Mouse (Mus musculus): ENCODE measurements around the gene Lst1.

Lst1 gene

GRCm38 (mm10) chr17:35178528-35178927 is 9.7 kb downstream of the Lst1 start:
- DNase-seq, result peak; percentile 84

- no peak for DNase-seq
Measured at GRCm38 (mm10) chr17:35175968-35176367, 12.3 kb downstream of the Lst1 start, which contains the start of gene Aif1. TSS of gene Aif1 (minus strand) at chr17:35176068.

GRCm38 (mm10) chr17:35175382-35175781 is 12.9 kb downstream of the Lst1 start:
- no peak for DNase-seq

- no peak for DNase-seq
Measured at GRCm38 (mm10) chr17:35174201-35174977, 13.8 kb downstream of the Lst1 start.

- no peak for DNase-seq
Measured at GRCm38 (mm10) chr17:35173329-35173728, 14.9 kb downstream of the Lst1 start.

- no peak for DNase-seq
Measured at GRCm38 (mm10) chr17:35172445-35173234, 15.6 kb downstream of the Lst1 start.

DNA sequence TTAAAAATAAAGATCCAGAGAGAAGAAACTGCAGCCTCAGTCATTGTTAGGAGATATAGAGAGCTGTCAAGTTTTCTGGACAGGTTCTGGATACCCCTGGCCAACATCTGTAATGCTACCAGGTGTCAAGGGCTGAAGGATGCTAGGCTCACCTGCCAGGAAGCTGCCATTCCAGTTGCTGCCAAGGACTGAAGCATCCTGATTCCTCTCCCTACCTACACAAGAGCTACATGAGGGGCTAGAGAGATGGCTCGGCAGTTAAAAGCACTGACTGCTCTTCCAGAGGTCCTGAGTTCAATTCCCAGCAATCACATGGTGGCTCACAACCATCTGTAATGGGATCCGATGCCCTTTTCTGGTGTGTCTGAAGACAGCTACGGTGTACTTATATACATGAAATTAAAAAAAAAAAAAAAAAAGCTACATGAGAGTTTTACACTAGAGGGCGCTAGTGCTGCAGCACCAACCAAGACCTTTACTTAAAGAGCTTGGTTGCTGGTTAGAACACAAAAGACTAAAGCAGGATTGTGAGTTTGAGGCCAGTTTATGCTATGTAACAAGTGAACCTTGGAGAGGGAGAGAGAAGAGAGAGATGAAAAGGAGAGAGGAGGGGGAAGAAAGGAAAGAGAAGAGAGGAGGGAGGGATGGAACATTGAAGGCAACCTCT is 19.6 kb downstream of the Lst1 start:
- DNase-seq, result peak; percentile 45

DNA sequence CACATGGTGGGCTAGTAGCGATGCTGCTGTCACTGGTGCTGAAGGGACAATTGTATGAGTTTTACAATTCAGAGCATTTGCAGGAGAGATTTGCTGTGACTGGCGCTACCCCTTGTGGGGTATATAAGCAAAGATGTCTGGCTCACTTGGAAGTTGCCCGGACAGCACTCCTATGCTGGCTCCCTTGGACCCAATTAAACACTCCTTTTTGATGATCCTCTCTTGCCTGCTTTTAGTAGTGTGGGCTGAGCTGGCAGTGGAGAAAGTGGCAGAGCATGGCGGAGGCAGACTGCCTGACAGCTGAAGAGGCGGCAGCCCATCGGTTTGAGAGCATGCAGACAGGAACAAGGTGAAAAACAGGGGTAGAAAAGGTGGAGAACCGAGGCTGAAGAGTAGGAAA is 20.4 kb downstream of the Lst1 start:
- DNase-seq, result no peak

DNA sequence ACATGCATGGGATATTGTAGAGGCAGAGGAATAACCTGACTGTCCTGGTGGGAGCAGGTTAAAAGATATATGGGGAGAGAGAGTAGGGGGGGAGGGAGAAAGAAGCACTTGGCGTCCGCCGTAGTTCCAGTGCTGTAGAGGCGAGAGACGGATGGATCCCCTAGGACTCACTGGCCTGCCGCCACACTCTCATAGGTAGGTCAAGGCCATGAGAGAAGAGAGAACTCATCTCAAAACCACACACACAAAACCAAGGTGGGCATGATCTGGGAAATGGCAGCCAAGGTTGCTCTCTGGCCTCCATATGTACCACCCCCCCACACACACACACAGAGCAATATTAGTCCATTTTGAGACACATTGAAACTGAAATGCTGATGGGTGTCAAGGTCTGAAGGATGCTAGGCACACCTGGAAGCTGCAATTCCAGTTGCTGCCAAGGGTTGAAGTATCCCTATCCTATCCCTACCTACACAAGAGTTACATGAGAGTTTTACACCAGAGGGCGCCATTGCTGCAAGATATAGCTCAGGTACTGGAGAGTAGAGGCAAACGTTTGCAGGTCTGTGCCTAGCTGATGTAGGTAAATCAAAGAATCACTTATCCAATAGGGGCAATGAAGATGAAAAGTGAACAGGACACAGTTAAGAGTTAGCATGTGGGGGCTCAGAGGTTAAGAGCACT is 21.7 kb downstream of the Lst1 start:
- peak; percentile 80 for DNase-seq

DNA sequence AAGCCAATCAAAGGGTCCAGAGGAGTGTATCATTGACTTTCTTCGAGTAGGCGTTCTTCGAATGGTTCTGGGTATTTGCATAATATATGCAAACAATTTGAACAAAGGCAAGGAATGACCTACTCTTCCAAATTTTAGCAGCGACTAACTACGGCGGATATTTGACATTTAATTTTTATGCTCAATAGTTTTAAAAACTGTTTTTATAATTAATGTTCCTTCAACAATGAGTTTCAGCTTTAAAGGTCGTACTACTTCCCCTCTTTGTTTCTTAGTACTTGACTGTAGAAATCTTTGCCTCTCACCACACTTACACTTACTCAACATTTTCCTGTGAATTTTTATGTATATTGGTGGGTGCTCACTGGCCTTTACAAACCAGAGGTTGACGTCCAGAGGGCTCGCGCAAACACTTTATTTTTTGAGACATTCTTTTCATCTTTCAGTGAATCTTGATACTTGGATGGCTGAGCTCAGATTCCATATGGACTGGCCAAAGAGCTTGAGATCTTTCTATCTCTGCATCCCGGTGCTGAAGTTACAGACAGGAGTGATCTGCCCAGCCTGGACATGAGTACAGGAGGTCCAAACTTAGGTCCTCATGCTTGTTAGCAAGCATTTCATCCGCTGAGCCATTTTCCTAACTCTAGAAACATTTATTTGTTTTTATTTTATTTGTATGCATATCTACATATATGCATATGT is 22.6 kb downstream of the Lst1 start:
- DNase-seq, result no peak

DNA sequence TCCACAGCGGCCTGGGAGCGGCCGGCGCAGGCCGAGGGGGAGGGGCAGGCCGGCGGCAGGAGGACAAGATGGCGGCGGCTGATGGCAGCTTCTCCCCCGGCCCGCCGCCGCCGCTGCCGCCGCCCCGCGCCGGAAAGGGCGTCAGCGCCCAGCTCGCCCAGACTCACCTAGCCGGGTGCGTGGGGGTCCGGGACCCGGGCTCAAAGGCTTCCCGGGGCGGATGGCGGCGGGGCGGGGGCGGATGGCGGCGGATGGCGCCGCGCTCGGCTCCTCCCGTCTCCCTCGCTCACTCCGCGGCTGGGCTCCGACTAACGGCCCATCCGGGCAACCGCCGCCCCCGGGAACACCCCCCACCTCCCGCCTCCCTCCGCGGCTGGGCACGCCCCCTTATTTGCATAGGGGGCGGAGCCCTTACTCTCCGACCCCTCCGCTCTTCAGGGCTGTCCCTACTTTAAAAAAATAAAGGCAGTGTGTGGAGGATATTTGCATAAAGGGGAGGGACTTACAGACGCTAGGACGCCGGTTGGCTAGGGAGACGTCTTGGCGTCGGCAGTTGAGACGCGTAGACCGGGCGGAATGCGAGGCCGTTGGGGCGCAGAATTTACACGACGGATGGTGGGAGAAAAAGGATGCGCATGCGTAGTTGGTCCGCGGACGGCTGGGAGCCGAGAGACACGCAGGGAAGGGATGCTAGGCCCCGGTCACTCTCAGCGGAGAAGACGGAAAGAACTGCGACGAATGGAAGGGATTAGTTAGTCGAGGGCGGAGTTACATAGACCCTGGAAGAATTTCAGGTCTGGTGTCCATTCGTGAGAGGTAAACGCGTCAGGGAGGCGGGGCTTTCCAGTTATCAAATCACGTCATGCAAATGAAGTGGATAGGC is 23.4 kb downstream of the Lst1 start, which contains the start of gene Prrc2a:
Gene Prrc2a (minus strand): TSS at position 330 of the 883 bp plus-strand sequence.
- peak; percentile 97 for DNase-seq

- DNase-seq, result no peak
Measured at GRCm38 (mm10) chr17:35164218-35164567, 24.0 kb downstream of the Lst1 start.

DNA sequence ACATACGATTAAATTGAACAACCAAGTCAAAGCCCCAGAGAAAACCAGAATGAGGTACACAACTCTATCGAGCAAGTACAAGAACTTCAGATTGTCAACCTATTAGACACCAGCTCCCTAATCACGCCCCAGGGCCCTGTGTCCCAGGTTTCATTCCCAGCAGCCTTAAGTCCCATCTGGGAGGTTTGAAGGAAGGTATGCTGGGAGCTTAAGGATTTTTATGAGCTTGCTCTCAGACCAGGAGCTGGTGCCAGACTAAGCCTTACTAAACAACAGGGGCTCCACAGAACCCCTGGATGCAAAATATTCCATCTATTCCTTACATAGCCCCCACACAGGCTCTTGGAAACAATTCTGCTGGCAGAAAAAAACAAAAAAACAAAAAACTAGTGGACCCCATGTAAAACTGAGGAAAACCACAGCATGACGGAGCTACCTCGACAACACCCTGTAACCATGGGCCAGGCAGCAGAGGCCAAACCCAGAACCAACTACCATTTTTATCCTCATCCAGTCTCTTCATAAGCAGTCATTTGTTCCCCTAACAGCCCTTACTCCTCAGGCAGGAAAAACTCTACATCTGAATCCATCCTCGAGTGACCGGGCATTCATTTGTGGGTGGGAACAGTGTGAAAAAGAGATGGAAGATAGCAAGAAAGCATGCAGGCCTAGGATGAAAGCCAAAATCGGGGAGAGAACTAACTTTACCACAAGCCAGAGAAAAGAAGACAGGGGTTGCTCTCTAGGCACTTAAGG is 24.7 kb downstream of the Lst1 start:
- no peak for DNase-seq

- peak; percentile 49 for DNase-seq
Measured at GRCm38 (mm10) chr17:35162730-35163129, 25.5 kb downstream of the Lst1 start.

GRCm38 (mm10) chr17:35162121-35162520 is 26.1 kb downstream of the Lst1 start:
- no peak for DNase-seq

DNA sequence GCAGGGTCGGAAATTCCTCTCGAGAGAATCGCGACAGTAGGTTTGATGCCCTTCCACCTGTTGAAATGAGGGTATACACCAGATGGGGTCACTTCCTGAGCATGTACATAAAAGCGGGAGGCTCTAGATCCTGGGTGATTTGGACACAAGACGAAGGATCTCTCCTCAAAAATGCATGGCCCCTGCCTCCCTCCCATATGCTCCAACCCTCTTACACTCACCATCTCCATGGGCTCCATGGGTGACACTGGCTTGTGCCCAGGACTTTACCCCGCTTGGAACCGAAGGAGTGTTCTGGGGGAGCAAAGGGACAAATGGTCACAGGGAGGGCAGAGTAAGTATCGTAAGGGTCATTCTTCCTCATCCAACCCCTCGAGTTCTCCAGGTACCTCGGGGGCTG is 26.8 kb downstream of the Lst1 start:
- DNase-seq, result no peak

DNA sequence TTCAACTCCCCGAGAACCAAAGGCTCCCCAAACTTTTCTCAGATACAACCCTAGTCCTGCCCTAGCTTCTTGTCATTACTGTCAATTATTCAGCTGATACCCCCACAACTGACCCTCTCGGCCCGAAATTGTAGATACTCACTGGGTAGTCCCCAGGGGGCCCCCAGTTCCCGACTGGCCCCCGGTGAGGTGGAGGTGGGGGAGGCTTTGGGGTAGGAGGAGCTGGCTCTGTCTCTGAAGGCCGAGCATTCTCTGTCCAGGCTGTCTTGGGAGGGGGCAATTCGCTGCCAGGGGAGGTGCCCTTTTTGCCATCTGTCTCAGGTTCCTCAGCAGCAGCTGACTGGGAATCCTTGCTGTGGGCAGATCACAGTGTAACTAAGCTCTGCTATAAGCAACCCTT is 28.6 kb downstream of the Lst1 start:
- no peak for DNase-seq

- no peak for DNase-seq
Measured at GRCm38 (mm10) chr17:35158850-35159593, 29.2 kb downstream of the Lst1 start.

GRCm38 (mm10) chr17:35157661-35158175 is 30.5 kb downstream of the Lst1 start:
- DNase-seq, result no peak

DNA sequence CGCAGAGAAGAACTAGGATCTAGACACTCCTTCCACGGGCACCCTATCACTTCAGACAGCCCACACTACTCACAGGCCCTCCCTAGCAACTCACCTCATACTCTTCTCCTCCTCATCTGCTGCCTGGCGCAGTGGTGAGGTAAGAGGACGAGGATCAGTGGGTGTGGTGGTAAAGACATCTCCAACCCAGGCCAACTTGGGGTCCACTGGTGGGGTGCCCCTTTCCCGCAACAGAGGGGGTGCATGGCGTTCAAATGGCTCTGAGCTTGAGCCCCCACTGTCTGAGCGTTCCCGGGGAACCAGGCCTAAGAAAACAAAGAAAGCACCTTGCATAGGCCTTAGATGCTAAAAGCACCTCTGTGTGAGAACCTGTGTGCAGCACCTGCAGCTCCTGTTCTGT is 31.0 kb downstream of the Lst1 start:
- DNase-seq, result no peak
